Mouse (Mus musculus): ENCODE measurements around the gene Psme3. TPM values are rescaled to one million over a fixed set of nuclear protein-coding genes. Genes with fewer than 3 reads are reported as not detected.
"Not testable (repeated sequence)": the region's sequence is repeated elsewhere in the genome, so short reads cannot be mapped to it uniquely, and the experiment has no call there.

Gene Psme3
- polyA plus RNA-seq, 1 experiment from 2014 or later, result 107 TPM

DNA sequence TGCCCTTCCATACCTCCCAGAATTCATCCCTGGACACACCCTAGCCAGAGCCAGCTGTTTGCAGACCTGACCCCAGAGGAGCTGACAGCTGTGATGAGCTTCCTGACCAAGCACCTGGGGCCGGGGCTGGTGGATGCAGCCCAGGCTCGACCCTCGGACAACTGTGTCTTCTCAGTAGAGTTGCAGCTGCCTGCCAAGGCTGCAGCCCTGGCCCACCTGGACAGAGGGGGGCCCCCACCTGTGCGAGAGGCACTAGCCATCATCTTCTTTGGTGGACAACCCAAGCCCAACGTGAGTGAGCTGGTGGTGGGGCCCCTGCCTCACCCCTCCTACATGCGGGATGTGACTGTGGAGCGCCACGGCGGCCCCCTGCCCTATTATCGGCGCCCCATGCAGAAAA is 9.2 kb downstream of the Psme3 start:
- H3K36me3 ChIP-seq (ENCODE audit: control insufficient read depth, insufficient read depth, low read length), result peaks cover 31% of the 10 kb centered on the region
- H3K4me3 ChIP-seq (replicated peaks; ENCODE audit: low read length); H3K9me3 ChIP-seq (replicated peaks; ENCODE audit: control insufficient read depth, low read length); H3K4me2 ChIP-seq (ENCODE audit: low read depth, low read length); H3K27ac ChIP-seq (ENCODE audit: low read length); ATAC-seq (ENCODE audit: insufficient read depth, low FRiP score); H3K9ac ChIP-seq (ENCODE audit: low read length); H3K27me3 ChIP-seq (ENCODE audit: control insufficient read depth, insufficient read depth, low read length); H3K4me1 ChIP-seq (ENCODE audit: control insufficient read depth, insufficient read depth, low read length): not testable (repeated sequence)
- WGBS, result 92% methylated on average over 11 of the region's 11 CpGs

DNA sequence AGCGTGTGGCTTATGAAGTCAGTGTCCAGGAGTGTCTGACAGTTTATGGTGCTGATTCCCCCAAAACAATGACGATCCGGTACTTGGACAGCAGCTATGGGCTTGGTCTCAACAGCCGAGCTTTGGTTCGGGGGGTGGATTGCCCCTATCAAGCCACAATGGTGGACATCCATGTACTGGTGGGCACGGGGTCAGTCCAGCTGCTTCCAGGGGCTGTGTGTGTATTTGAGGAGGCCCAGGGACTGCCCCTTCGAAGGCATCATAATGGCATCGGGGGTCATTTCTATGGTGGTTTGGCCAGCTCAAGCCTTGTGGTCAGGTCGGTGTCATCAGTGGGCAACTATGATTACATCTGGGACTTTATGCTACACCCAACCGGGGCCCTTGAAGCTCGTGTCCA is 10.1 kb downstream of the Psme3 start:
- Histone ChIP-seq H3K9me3 (replicated peaks; ENCODE audit: control insufficient read depth, low read length) (no peaks in the 10 kb centered on the region), H3K27ac (ENCODE audit: low read length) (no peak overlapping the region), H3K9ac (ENCODE audit: low read length) (no peak overlapping the region), H3K27me3 (ENCODE audit: control insufficient read depth, insufficient read depth, low read length) (no peaks in the 10 kb centered on the region), H3K4me2 (ENCODE audit: low read depth, low read length) (no peak overlapping the region), H3K4me1 (ENCODE audit: control insufficient read depth, insufficient read depth, low read length) (peaks cover 5% of the 10 kb centered on the region; the same call in 1 of the 2 replicates), H3K4me3 (replicated peaks; ENCODE audit: low read length) (no peak overlapping the region), H3K36me3 (ENCODE audit: control insufficient read depth, insufficient read depth, low read length) (peaks cover 25% of the 10 kb centered on the region)
- ATAC-seq (ENCODE audit: insufficient read depth, low FRiP score), result no peak
- 87% methylated on average over 11 of the region's 11 CpGs for WGBS

DNA sequence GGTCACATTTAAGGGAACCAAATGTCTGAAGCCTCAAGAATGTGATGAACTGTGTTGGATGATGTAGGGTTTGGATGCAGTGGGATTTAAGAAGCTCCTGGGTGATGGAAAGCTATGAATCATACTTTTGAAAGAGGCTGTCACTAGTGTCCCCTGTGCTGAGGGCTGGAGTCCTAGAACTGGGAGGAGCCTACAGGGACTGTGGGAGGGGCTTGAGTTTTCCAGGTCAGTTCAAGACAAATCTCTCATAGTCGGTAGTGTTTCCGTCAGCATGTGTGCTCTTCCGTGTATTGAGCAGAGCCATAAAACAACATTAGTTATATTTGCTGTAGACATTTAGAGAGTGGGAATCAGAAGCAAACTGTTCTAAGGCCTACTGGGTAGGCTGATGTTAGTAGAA is 11.3 kb downstream of the Psme3 start:
- Histone ChIP-seq H3K9me3 (replicated peaks; ENCODE audit: control insufficient read depth, low read length) (no peaks in the 10 kb centered on the region), H3K4me2 (ENCODE audit: low read depth, low read length) (no peak overlapping the region), H3K9ac (ENCODE audit: low read length) (no peak overlapping the region), H3K27me3 (ENCODE audit: control insufficient read depth, insufficient read depth, low read length) (no peaks in the 10 kb centered on the region), H3K4me3 (replicated peaks; ENCODE audit: low read length) (no peak overlapping the region), H3K27ac (ENCODE audit: low read length) (no peak overlapping the region), H3K4me1 (ENCODE audit: control insufficient read depth, insufficient read depth, low read length) (peaks cover 5% of the 10 kb centered on the region; the same call in 1 of the 2 replicates), H3K36me3 (ENCODE audit: control insufficient read depth, insufficient read depth, low read length) (peaks cover 22% of the 10 kb centered on the region; the same call in 1 of the 2 replicates)
- 40% methylated on average over 3 of the region's 3 CpGs for WGBS
- ATAC-seq (ENCODE audit: insufficient read depth, low FRiP score), result no peak

DNA sequence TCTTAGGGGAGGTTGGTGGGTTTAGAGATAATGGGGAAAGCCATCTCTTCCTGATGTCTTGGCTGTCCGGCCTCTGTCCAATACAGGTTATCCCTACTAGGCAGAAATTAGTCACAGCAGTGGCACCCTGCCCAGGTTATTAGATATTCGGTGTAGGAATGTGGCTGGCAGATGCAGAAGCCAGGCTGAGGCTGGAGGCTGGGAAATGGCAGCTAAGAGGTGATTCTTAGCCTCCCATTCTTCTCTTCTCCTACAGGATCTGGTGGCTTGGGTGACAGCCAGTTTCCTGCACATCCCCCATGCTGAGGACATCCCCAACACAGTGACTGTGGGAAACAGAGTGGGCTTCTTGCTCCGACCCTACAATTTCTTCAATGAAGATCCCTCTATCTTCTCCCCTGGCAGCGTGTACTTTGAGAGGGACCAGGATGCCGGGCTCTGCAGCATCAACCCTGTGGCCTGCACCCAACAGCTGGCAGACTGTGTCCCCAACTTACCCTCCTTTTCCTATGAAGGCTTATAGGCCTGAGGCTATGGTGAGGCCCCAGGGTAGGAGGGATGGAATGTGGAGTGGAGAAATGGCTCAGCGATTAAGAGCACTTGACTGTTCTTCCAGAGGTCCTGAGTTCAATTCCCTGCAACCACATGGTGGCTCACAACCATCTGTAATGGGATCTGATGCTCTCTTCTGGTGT is 13.1 kb downstream of the Psme3 start:
- Histone ChIP-seq H3K36me3 (ENCODE audit: control insufficient read depth, insufficient read depth, low read length) (peaks cover 7% of the 10 kb centered on the region; the same call in 1 of the 2 replicates), H3K4me3 (replicated peaks; ENCODE audit: low read length) (no peak overlapping the region), H3K27me3 (ENCODE audit: control insufficient read depth, insufficient read depth, low read length) (no peaks in the 10 kb centered on the region), H3K9me3 (replicated peaks; ENCODE audit: control insufficient read depth, low read length) (no peaks in the 10 kb centered on the region), H3K4me1 (ENCODE audit: control insufficient read depth, insufficient read depth, low read length) (peaks cover 5% of the 10 kb centered on the region; the same call in 1 of the 2 replicates), H3K27ac (ENCODE audit: low read length) (peak overlapping the region; percentile 17; the same call in 1 of the 2 replicates), H3K4me2 (ENCODE audit: low read depth, low read length) (no peak overlapping the region), H3K9ac (ENCODE audit: low read length) (no peak overlapping the region)
- 80% methylated on average over 6 of the region's 6 CpGs for WGBS
- no peak for ATAC-seq (ENCODE audit: insufficient read depth, low FRiP score)

DNA sequence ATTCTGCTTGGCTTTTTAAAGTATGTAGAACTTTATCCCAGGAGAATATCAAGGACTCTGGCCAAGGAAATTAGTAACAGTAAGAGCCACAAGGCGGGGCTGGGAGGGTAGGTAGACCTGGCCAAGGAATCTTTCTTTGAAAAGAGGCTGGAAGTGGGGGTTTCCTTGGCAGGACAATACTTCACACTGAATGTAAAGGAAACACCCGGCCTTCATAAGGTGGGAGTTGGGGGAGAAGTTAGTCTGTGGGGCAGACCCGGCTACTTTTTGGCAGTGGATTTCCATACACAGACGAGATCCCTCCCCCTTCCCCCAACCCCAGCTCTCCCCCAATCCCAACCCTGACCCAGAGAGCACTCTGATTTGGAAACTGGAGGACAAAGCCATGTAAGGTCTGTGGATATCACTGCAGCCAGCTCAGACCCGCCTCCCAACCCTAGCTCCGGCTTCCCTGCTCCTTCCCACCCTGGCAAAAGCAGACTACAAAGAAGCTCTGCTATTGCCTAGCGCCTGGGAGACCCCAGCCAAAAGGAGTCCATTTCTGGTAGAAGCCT is 14.4 kb downstream of the Psme3 start, which contains the start of gene Aoc3:
TSS of gene Aoc3 (plus strand) at position 235 of the 554 bp plus-strand sequence.
- peak; percentile 74 for ATAC-seq (ENCODE audit: insufficient read depth, low FRiP score)
- 56% methylated on average over 7 of the region's 7 CpGs for WGBS
- Histone ChIP-seq H3K9me3 (replicated peaks; ENCODE audit: control insufficient read depth, low read length) (no peaks in the 10 kb centered on the region), H3K9ac (ENCODE audit: low read length) (peak within 1 kb of the TSS; percentile 41; the same call in 1 of the 2 replicates), H3K27me3 (ENCODE audit: control insufficient read depth, insufficient read depth, low read length) (no peaks in the 10 kb centered on the region), H3K4me1 (ENCODE audit: control insufficient read depth, insufficient read depth, low read length) (peaks cover 9% of the 10 kb centered on the region; the same call in 1 of the 2 replicates), H3K27ac (ENCODE audit: low read length) (peak within 1 kb of the TSS; percentile 64), H3K4me3 (replicated peaks; ENCODE audit: low read length) (peak within 1 kb of the TSS; percentile 18), H3K36me3 (ENCODE audit: control insufficient read depth, insufficient read depth, low read length) (peaks cover 2% of the 10 kb centered on the region; the same call in 1 of the 2 replicates), H3K4me2 (ENCODE audit: low read depth, low read length) (peak within 1 kb of the TSS; percentile 31; the same call in 1 of the 2 replicates)

DNA sequence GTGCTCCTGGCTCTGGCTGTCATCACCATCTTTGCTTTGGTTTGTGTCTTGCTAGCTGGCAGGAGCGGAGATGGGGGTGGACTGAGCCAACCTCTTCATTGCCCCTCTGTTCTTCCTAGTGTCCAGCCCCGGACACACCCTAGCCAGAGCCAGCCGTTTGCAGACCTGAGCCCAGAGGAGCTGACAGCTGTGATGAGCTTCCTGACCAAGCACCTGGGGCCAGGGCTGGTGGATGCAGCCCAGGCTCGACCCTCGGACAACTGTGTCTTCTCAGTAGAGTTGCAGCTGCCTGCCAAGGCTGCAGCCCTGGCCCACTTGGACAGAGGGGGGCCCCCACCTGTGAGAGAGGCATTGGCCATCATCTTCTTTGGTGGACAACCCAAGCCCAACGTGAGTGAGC is 14.9 kb downstream of the Psme3 start:
- peak overlapping the region; percentile 31; the same call in 1 of the 2 replicates for H3K4me2 ChIP-seq (ENCODE audit: low read depth, low read length)
- H3K27ac ChIP-seq (ENCODE audit: low read length), result peak overlapping the region; percentile 64; the same call in 1 of the 2 replicates
- H3K9me3 ChIP-seq (replicated peaks; ENCODE audit: control insufficient read depth, low read length); H3K36me3 ChIP-seq (ENCODE audit: control insufficient read depth, insufficient read depth, low read length); H3K27me3 ChIP-seq (ENCODE audit: control insufficient read depth, insufficient read depth, low read length); ATAC-seq (ENCODE audit: insufficient read depth, low FRiP score); H3K4me1 ChIP-seq (ENCODE audit: control insufficient read depth, insufficient read depth, low read length): not testable (repeated sequence)
- 0 out of 2 replicates have a peak overlapping the region, but pooled peaks have one; percentile 41 for H3K9ac ChIP-seq (ENCODE audit: low read length)
- WGBS, result 68% methylated on average over 6 of the region's 6 CpGs
- peak overlapping the region; percentile 18 for H3K4me3 ChIP-seq (replicated peaks; ENCODE audit: low read length)

DNA sequence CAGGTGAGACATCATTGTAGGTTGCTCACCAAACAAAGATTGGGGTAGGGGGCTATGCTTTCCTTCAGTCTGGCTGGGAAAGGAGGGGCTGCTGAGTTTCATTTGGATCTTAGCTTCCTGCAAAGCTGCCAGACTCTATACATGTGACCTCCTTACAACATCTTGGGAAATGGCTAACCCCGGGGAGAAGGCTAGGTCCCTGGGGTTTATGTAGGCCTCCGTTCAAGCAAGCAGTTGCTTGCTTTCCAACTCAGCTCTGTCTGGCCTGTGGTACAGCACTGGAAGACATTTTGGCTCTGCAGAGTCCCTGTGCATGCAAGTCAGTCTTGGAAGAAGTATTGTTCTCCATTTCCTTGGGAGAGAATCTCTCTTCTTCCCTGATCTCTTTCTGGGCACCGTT is 16.5 kb downstream of the Psme3 start:
- Histone ChIP-seq H3K9ac (ENCODE audit: low read length) (peak overlapping the region; percentile 27), H3K36me3 (ENCODE audit: control insufficient read depth, insufficient read depth, low read length) (no peaks in the 10 kb centered on the region), H3K4me3 (replicated peaks; ENCODE audit: low read length) (peak overlapping the region; percentile 24), H3K27me3 (ENCODE audit: control insufficient read depth, insufficient read depth, low read length) (no peaks in the 10 kb centered on the region), H3K4me2 (ENCODE audit: low read depth, low read length) (peak overlapping the region; percentile 31), H3K4me1 (ENCODE audit: control insufficient read depth, insufficient read depth, low read length) (peaks cover 14% of the 10 kb centered on the region), H3K9me3 (replicated peaks; ENCODE audit: control insufficient read depth, low read length) (no peaks in the 10 kb centered on the region), H3K27ac (ENCODE audit: low read length) (0 out of 2 replicates have a peak overlapping the region, but pooled peaks have one; percentile 13)
- 70% methylated on average over 3 of the region's 3 CpGs for WGBS
- no peak for ATAC-seq (ENCODE audit: insufficient read depth, low FRiP score)

DNA sequence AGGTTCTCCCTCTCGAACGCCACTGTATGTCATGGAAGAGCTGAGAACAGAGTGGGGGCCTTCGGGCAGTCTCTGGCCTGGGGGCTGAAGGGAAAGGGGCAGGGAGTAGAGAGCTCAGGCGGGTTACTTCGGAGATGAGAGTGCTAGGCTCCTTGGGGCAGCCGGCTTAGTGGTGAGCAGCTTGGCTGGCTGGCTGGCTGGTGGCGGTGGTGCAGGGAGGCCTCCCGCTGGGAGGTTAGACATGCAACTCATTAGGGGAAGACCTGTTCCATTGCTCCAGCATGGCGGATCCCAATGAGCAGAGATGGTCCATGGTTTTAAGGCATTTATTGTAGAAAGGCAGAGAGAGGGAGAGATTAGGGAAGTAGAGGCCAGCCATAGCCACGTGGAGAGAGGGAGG is 18.0 kb downstream of the Psme3 start:
- Histone ChIP-seq H3K27ac (ENCODE audit: low read length) (no peak overlapping the region), H3K36me3 (ENCODE audit: control insufficient read depth, insufficient read depth, low read length) (no peaks in the 10 kb centered on the region), H3K9ac (ENCODE audit: low read length) (no peak overlapping the region), H3K4me2 (ENCODE audit: low read depth, low read length) (peak overlapping the region; percentile 31; the same call in 1 of the 2 replicates), H3K4me1 (ENCODE audit: control insufficient read depth, insufficient read depth, low read length) (peaks cover 20% of the 10 kb centered on the region), H3K4me3 (replicated peaks; ENCODE audit: low read length) (peak overlapping the region; percentile 24), H3K9me3 (replicated peaks; ENCODE audit: control insufficient read depth, low read length) (no peaks in the 10 kb centered on the region), H3K27me3 (ENCODE audit: control insufficient read depth, insufficient read depth, low read length) (no peaks in the 10 kb centered on the region)
- 47% methylated on average over 10 of the region's 10 CpGs for WGBS
- no peak for ATAC-seq (ENCODE audit: insufficient read depth, low FRiP score)

DNA sequence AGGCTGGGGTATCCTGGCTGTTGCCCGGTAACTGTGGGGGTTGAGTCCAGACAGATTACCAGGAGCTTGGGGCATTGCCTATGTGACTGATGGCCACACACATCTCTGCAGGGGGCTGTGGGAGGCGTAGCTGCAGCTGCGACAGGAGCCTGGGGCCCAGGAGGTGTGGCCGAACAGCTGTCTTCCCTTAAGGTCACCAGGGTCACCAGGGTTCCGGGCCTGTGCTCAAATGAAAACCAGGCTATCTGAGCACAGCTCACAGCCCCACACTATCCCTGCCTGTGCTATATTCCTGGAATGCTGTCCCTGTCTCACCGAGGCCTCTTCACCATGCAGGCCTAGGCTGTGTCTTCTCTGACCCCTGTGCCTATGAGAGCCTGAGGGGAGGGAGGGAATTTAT is 18.5 kb downstream of the Psme3 start:
- Histone ChIP-seq H3K4me3 (replicated peaks; ENCODE audit: low read length) (peak overlapping the region; percentile 9; the same call in 1 of the 2 replicates), H3K27ac (ENCODE audit: low read length) (no peak overlapping the region), H3K4me2 (ENCODE audit: low read depth, low read length) (peak overlapping the region; percentile 31; the same call in 1 of the 2 replicates), H3K9ac (ENCODE audit: low read length) (no peak overlapping the region), H3K4me1 (ENCODE audit: control insufficient read depth, insufficient read depth, low read length) (peaks cover 17% of the 10 kb centered on the region), H3K27me3 (ENCODE audit: control insufficient read depth, insufficient read depth, low read length) (no peaks in the 10 kb centered on the region), H3K9me3 (replicated peaks; ENCODE audit: control insufficient read depth, low read length) (no peaks in the 10 kb centered on the region), H3K36me3 (ENCODE audit: control insufficient read depth, insufficient read depth, low read length) (no peaks in the 10 kb centered on the region)
- ATAC-seq (ENCODE audit: insufficient read depth, low FRiP score), result no peak
- 23% methylated on average over 6 of the region's 6 CpGs for WGBS
